Mouse (Mus musculus): ENCODE results near the gene Nbas.

Nbas gene

GRCm38 (mm10) chr12:13389644-13390043 is 120.7 kb downstream of the Nbas start:
- CTCF ChIA-PET, result no interaction called here

- CTCF ChIA-PET, result no interaction called here
Observed at GRCm38 (mm10) chr12:13410191-13410590, 141.3 kb downstream of the Nbas start.

GRCm38 (mm10) chr12:13418651-13419050 is 149.7 kb downstream of the Nbas start:
- CTCF ChIA-PET, result interaction anchor here (0.7 kb wide), 1 partner anchor 31 kb away, joined by 6 read pairs; no protein-coding TSS in a partner anchor

- CTCF ChIA-PET, result no interaction called here
Observed at GRCm38 (mm10) chr12:13430219-13430618, 161.3 kb downstream of the Nbas start.

- CTCF ChIA-PET, result no interaction called here
Observed at GRCm38 (mm10) chr12:13444653-13445431, 175.9 kb downstream of the Nbas start.

GRCm38 (mm10) chr12:13445486-13446065 is 176.6 kb downstream of the Nbas start:
- CTCF ChIA-PET, result no interaction called here

- CTCF ChIA-PET, result no interaction called here
Observed at GRCm38 (mm10) chr12:13448916-13449315, 180.0 kb downstream of the Nbas start.

- CTCF ChIA-PET, result no interaction called here
Observed at GRCm38 (mm10) chr12:13452050-13452449, 183.1 kb downstream of the Nbas start.

GRCm38 (mm10) chr12:13460223-13460853 is 191.4 kb downstream of the Nbas start:
- CTCF ChIA-PET, result no interaction called here

GRCm38 (mm10) chr12:13461558-13462153 is 192.7 kb downstream of the Nbas start:
- CTCF ChIA-PET, result no interaction called here

GRCm38 (mm10) chr12:13462397-13462796 is 193.5 kb downstream of the Nbas start:
- CTCF ChIA-PET, result no interaction called here

GRCm38 (mm10) chr12:13465554-13465953 is 196.6 kb downstream of the Nbas start:
- CTCF ChIA-PET, result no interaction called here

GRCm38 (mm10) chr12:13474881-13475280 is 205.9 kb downstream of the Nbas start:
- CTCF ChIA-PET, result no interaction called here

- CTCF ChIA-PET, result no interaction called here
Observed at GRCm38 (mm10) chr12:13479163-13479562, 210.2 kb downstream of the Nbas start.

GRCm38 (mm10) chr12:13486278-13486677 is 217.3 kb downstream of the Nbas start:
- CTCF ChIA-PET, result no interaction called here

- CTCF ChIA-PET, result no interaction called here
Observed at GRCm38 (mm10) chr12:13497211-13497610, 228.3 kb downstream of the Nbas start.

GRCm38 (mm10) chr12:13499237-13499889 is 230.4 kb downstream of the Nbas start:
- CTCF ChIA-PET, result no interaction called here

- CTCF ChIA-PET, result no interaction called here
Observed at GRCm38 (mm10) chr12:13500191-13500590, 231.3 kb downstream of the Nbas start.

- CTCF ChIA-PET, result no interaction called here
Observed at GRCm38 (mm10) chr12:13504771-13505444, 236.0 kb downstream of the Nbas start.

- CTCF ChIA-PET, result no interaction called here
Observed at GRCm38 (mm10) chr12:13518082-13518481, 249.1 kb downstream of the Nbas start.

- CTCF ChIA-PET, result no interaction called here
Observed at GRCm38 (mm10) chr12:13519413-13519812, 250.5 kb downstream of the Nbas start.
